Mouse (Mus musculus) cortical plate, adult 2 months (tissue): ENCODE results near the gene Tbc1d22a.

Experiments
- CTCF ChIP-seq: fragments of 200-500 bp; IDR thresholded peaks from 2 replicates; pipeline ENCODE4 v1.5.1; 2011; ENCODE audit warnings: mild to moderate bottlenecking, control low read depth, low read length; ENCODE audit not compliant: insufficient read depth; ENCODE audit errors: extremely low read depth
- POLR2A ChIP-seq: fragments of 200-500 bp; IDR thresholded peaks from 2 replicates; pipeline ENCODE4 v1.6.1; 2011; ENCODE audit warnings: mild to moderate bottlenecking, low read length, control low read depth; ENCODE audit not compliant: insufficient read depth; ENCODE audit errors: extremely low read depth

DNA sequence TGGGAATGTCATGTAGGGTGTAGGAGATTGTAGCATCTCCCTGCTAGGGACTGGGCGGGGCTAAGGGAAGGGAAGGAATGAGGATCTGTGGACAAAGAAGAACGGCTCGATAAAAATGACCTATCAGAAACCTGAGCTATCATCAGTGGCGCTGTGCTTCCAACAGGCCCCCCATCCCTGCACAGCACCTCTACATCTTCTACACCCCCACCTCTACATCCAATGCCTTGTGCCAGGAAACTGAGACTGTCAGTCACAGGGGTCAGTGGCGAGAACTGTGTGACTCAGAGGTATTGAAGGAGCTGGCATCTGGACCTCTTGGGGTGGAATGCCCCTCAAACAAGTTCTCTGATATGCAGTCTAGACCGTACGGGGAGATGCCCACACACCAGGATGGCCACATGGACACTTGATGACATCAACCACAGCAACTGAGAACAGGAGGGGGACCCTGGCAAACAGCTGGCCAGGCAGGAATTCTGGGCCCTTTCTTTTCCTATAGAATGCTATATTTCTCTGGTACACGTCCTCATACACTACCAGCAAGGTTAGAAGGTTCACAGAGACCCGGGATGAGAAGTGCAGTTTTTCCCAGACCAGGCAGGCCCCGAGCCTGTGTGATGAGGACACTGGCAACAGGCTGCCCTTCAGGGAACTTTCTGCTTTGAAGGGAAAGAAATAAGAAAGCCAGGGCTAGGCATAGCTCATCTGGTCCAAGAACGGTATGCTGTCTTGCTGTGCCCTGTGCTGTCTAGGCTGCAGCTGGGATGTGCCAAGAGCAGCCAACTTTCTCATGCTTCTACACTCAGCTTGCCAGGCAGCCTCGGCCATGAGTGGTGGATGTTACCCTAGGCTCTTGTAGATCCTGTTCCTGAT lies 45.1 kb upstream of the Tbc1d22a start:
- TF ChIP-seq POLR2A (no peak), CTCF (no peak)
